Mouse (Mus musculus) urinary bladder, postnatal 10 days (tissue): ENCODE data around the gene Elac2.

Source experiments
- DNase-seq: peaks from one replicate; pipeline ENCODE4 v3.0.0; 2022; ENCODE audit warnings: low spot score

The Elac2 gene

GRCm38 (mm10) chr11:65022771-65023170, 43.9 kb downstream of the Elac2 start:
- no peak for DNase-seq

GRCm38 (mm10) chr11:65028049-65028448, 49.2 kb downstream of the Elac2 start:
- DNase-seq, result no peak

GRCm38 (mm10) chr11:65030201-65030600, 51.4 kb downstream of the Elac2 start:
- no peak for DNase-seq

GRCm38 (mm10) chr11:65032221-65032620, 53.4 kb downstream of the Elac2 start:
- no peak for DNase-seq

GRCm38 (mm10) chr11:65038996-65039395, 60.2 kb downstream of the Elac2 start:
- DNase-seq, result no peak

- no peak for DNase-seq
Observed at GRCm38 (mm10) chr11:65039517-65040095, 60.8 kb downstream of the Elac2 start.

GRCm38 (mm10) chr11:65040556-65040955, 61.7 kb downstream of the Elac2 start:
- DNase-seq, result no peak

GRCm38 (mm10) chr11:65049090-65049489, 70.3 kb downstream of the Elac2 start:
- DNase-seq, result no peak

GRCm38 (mm10) chr11:65050819-65051218, 72.0 kb downstream of the Elac2 start:
- no peak for DNase-seq
